Mouse (Mus musculus) bone marrow macrophage, adult 2 months (primary cell): ENCODE results near the gene Abcd3.

Experiments used
- CTCF ChIP-seq: IDR thresholded peaks from 2 replicates; pipeline ENCODE4 v1.5.1; 2012; ENCODE audit warnings: low read depth, mild to moderate bottlenecking, low read length, moderate library complexity
- POLR2A ChIP-seq: IDR thresholded peaks from 2 replicates; pipeline ENCODE4 v1.6.1; 2012; ENCODE audit warnings: mild to moderate bottlenecking, low read depth, low read length, borderline replicate concordance

DNA sequence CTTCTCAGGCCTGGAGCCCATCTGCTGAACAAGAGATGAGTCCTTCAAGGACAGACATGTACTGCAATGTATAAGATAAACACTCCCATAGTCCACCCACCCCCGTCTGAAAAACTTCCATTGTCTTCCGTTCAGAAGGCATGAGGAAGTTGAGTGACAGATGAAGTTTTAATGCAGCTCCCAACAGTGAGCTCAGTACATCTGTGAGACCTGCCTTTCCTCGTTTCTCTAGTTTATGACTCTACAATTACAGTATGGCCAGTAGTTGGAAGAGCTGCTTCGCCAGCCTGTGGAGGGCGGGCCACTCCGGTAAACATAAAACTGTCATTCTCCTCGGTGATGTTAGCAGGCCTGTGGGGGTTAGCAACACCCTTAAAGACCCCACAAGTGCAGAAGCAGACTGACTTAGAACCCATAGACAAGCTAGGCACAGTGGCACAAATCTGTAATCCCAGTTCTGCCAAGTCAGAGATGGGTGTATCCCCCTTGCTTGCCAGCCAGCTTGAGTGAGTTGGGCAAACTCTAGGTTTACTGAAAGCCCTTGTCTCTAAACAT is 27.3 kb upstream of the Abcd3 start:
- TF ChIP-seq CTCF: no peak
- TF ChIP-seq POLR2A: no peak
